Mouse (Mus musculus) stomach, postnatal 0 days (tissue): ENCODE results near the gene Icosl. TPM values are rescaled to one million over a fixed set of nuclear protein-coding genes. Genes with fewer than 3 reads are reported as not detected.

Source experiments
- ATAC-seq: fragments of 200-750 bp; cut with Nextera tagmentation; 2 replicates; pipeline ENCODE4 v1.8.0; 2017; ENCODE audit not compliant: low FRiP score, low TSS enrichment
- DNase-seq: peaks from one replicate; pipeline ENCODE4 v3.0.0-alpha.2; 2016; ENCODE audit warnings: low spot score
- H3K27ac ChIP-seq: fragments of 300-500 bp; sonication (generic); replicated peaks from 2 replicates; pipeline ENCODE4 v1.5.1; 2014; ENCODE audit warnings: mild to moderate bottlenecking, control low read depth
- H3K27me3 ChIP-seq: fragments of 300-500 bp; sonication (generic); 2 replicates; pipeline ENCODE4 v1.6.1; 2014; ENCODE audit warnings: low read length; ENCODE audit not compliant: control insufficient read depth, insufficient read depth
- H3K36me3 ChIP-seq: fragments of 300-500 bp; sonication (generic); 2 replicates; pipeline ENCODE4 v1.6.1; 2014; ENCODE audit warnings: low read length, mixed read lengths; ENCODE audit not compliant: control insufficient read depth, insufficient read depth
- H3K4me1 ChIP-seq: fragments of 300-500 bp; sonication (generic); replicated peaks from 2 replicates; pipeline ENCODE4 v1.6.1; 2014; ENCODE audit warnings: antibody characterized with exemption; ENCODE audit not compliant: control insufficient read depth, insufficient read depth
- H3K4me2 ChIP-seq: fragments of 300-500 bp; sonication (generic); replicated peaks from 2 replicates; pipeline ENCODE4 v1.6.1; 2014; ENCODE audit warnings: low read depth, mild to moderate bottlenecking, control low read depth, moderate library complexity
- H3K4me3 ChIP-seq: fragments of 300-500 bp; sonication (generic); 2 replicates; pipeline ENCODE4 v1.5.1; 2014; ENCODE audit warnings: low read depth, low read length, control low read depth
- H3K9ac ChIP-seq: fragments of 300-500 bp; sonication (generic); 2 replicates; pipeline ENCODE4 v1.6.1; 2014; ENCODE audit warnings: mild to moderate bottlenecking, low read length, control low read depth, mixed read lengths
- H3K9me3 ChIP-seq: fragments of 300-500 bp; sonication (generic); 2 replicates; pipeline ENCODE4 v1.6.1; 2016; ENCODE audit warnings: low read length; ENCODE audit not compliant: control insufficient read depth
- CTCF ChIP-seq: IDR thresholded peaks from 2 replicates; pipeline ENCODE4 v1.5.1; 2016; ENCODE audit warnings: antibody characterized with exemption, low read depth, mild to moderate bottlenecking, moderate library complexity
- EP300 ChIP-seq: optimal IDR thresholded peaks from 2 replicates; pipeline ENCODE3; 2016; ENCODE audit warnings: antibody characterized with exemption
- WGBS: fragments of 180-500 bp; shearing (Covaris S2); extraction: QIAGEN DNeasy Blood & Tissue Kit; methylation state at CpG from one replicate; pipeline ENCODE4 v1.1.7; 2014; 5-methylcytosine and 5-hydroxymethylcytosine counted together
- polyA plus RNA-seq: library from polyadenylated mRNA; unstranded; fragments of >200 nt; fragmentation: Nextera tagmentation; extraction: Ambion mirVana; gene quantifications from 2 replicates; pipeline ENCODE4 v1.2.1, GENCODE M21; 2015

Gene Icosl
- polyA plus RNA-seq, 1 experiment from 2014 or later: 4.8 TPM

DNA sequence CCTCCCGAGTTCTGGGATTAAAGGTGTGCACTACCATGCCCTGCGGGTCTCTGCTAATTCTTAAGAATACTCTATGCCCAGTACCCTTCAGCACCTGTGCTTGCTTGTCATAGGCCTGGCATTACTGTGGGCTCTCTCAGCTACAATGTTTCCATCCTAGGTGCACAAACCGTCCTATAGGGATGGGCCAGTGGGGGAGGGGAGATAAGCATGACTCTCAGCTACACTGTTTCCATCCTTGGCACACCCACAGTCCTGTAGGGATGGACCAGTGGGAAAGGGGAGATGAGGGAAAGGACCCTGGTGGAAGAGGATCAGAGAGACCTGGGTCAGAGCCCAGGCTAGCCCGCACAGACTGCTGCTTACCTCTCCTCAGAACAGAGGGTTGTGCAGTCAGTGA lies 32.0 kb upstream of the Icosl start:
- no peak for DNase-seq
- Histone ChIP-seq H3K4me3 (no peak overlapping the region), H3K27ac (no peak overlapping the region), H3K9ac (no peak overlapping the region), H3K9me3 (no peaks in the 10 kb centered on the region), H3K36me3 (no peaks in the 10 kb centered on the region), H3K27me3 (no peaks in the 10 kb centered on the region), H3K4me2 (no peak overlapping the region), H3K4me1 (no peaks in the 10 kb centered on the region)
- WGBS: 77% methylated on average over 4 of the region's 4 CpGs
- ATAC-seq: no peak
- TF ChIP-seq CTCF (no peak), EP300 (no peak)

DNA sequence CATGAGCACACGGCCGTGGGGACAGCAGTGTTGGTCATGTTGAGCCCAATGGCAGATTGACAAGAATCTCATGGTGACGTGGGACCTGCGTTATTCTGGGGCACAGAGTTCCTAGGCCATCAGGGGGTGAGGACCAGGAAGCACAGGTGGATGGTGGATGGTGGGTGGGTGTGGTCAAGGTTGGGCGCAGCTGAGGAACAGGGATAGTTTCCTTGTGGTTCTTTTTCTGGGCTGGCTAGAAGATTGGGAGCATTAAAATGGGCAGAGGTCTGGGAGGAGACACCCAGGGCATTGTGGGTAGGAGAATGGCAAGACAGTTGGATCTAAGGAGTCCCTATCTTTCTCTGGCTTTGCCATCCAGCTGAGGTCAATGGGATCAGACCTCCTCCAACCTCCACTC lies 27.5 kb upstream of the Icosl start, which contains the start of gene Dnmt3l:
Gene Dnmt3l, plus strand, starts transcription at position 301 of the 400 bp plus-strand sequence.
- no peak within 1 kb of the TSS for H3K27ac ChIP-seq
- H3K27me3 ChIP-seq: no peaks in the 10 kb centered on the region
- TF ChIP-seq CTCF: no peak
- no peak for TF ChIP-seq EP300
- no peaks in the 10 kb centered on the region for H3K36me3 ChIP-seq
- ATAC-seq (no peak), DNase-seq (no peak)
- H3K4me1 ChIP-seq: peaks cover 2% of the 10 kb centered on the region; the same call in 1 of the 2 replicates
- H3K4me2 ChIP-seq: no peak within 1 kb of the TSS
- WGBS: 95% methylated on average over 5 of the region's 5 CpGs
- H3K4me3 ChIP-seq: no peak within 1 kb of the TSS
- no peak within 1 kb of the TSS for H3K9ac ChIP-seq
- no peaks in the 10 kb centered on the region for H3K9me3 ChIP-seq

DNA sequence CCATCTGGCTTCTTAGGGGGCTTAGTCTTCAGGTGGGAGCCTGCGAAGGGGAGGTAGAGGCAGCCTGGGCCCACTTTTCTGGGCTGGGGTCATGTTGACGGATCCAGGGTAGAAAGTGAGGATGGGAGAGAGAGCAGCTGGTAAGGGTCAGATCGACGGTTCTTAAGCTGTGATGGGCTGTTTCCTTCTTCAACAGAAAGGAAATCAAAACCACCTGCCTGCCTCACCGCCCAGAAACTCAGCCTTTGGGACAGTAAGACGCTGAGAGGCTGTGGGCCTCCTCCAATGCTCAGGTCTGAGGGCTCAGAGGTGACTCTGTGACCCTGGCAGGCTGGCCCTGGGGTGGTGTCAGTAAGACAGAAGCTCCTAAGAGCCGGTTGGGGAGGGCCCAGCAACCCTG lies 27.0 kb upstream of the Icosl start:
- DNase-seq: no peak
- H3K4me2 ChIP-seq: no peak overlapping the region
- ATAC-seq: no peak

DNA sequence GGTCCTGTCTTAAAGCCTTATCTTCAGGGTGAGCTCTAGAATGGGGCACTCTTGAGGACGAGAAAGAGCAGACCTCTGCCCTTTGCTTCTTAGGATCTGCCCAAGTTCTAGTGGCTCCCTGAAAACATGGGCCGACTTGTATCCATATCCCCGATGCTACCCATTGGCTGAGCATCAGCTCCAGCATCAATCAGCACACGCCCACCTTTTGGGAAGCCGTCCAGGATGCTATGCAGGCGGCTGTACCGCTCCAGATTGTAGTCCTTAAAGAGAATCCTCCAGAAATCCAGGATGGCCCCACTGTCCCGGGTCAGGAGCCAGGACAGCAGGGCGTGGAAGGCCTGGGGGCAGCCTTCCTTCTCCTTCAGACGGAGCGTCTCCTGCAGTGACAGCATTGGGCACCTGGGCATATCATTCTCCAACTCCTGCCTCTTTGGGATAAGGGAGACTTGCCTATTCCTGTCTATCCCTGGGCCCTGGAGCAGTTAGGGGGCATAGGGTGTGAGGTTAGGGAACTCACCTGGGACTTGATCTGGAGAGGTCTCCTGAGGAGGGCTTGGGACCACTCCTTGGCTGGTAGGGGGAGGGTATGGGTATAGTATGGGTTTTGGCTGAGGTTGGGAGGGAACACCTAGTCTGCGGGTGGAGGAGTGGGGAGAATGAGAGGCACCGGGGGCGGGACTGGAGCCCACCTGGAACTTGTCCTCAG lies 26.3 kb upstream of the Icosl start:
- no peaks in the 10 kb centered on the region for H3K36me3 ChIP-seq
- no peaks in the 10 kb centered on the region for H3K27me3 ChIP-seq
- ATAC-seq: peak; percentile 22; the same call in 1 of the 2 replicates
- no peak overlapping the region for H3K9ac ChIP-seq
- DNase-seq: no peak
- H3K4me1 ChIP-seq: peaks cover 2% of the 10 kb centered on the region; the same call in 1 of the 2 replicates
- 50% methylated on average over 14 of the region's 14 CpGs for WGBS
- 0 out of 2 replicates have a peak overlapping the region, but pooled peaks have one; percentile 2 for H3K4me3 ChIP-seq
- no peak overlapping the region for H3K27ac ChIP-seq
- H3K9me3 ChIP-seq: no peaks in the 10 kb centered on the region
- peak overlapping the region; percentile 40 for H3K4me2 ChIP-seq
- no peak for TF ChIP-seq CTCF

More for the DNA sequence above, 27.0 kb upstream of the Icosl start:
- Histone ChIP-seq H3K4me3 (no peak overlapping the region), H3K27me3 (no peaks in the 10 kb centered on the region), H3K9me3 (no peaks in the 10 kb centered on the region), H3K36me3 (no peaks in the 10 kb centered on the region), H3K4me1 (peaks cover 2% of the 10 kb centered on the region; the same call in 1 of the 2 replicates), H3K9ac (no peak overlapping the region), H3K27ac (no peak overlapping the region)
- WGBS: 81% methylated on average over 7 of the region's 7 CpGs
- TF ChIP-seq EP300: no peak
- TF ChIP-seq CTCF: no peak

DNA sequence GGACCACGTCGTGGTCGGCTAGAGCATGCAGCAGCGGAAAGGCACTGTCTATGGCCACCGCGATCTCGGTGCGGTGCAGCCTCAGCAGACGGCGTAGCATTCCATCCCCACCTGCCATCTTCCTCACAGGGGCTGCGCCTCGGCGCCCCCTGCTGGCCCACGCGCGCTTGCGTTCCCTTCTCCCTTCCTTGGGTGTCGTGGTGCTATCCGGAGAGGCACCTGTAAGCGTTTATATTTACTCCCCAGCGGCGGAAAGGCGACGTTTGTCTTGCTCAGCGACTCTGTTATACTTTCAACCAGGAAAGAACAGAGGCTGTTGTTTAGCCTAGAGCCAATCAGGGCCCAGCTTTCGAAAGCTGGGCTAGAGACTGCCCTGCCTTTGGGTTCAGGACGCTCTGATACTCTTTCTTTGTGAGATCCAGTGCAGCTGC lies 25.7 kb upstream of the Icosl start, which contains the start of gene Aire:
Gene Aire, minus strand, starts transcription at position 205 of the 431 bp plus-strand sequence.
- Histone ChIP-seq H3K4me1 (peaks cover 2% of the 10 kb centered on the region; the same call in 1 of the 2 replicates), H3K27me3 (no peaks in the 10 kb centered on the region), H3K9ac (peak within 1 kb of the TSS; percentile 2; the same call in 1 of the 2 replicates), H3K4me2 (peak within 1 kb of the TSS; percentile 40), H3K4me3 (0 out of 2 replicates have a peak within 1 kb of the TSS, but pooled peaks have one; percentile 2), H3K36me3 (no peaks in the 10 kb centered on the region), H3K27ac (0 out of 2 replicates have a peak within 1 kb of the TSS, but pooled peaks have one; percentile 24), H3K9me3 (no peaks in the 10 kb centered on the region)
- WGBS: under 1% methylated on average over 27 of the region's 27 CpGs
- TF ChIP-seq EP300: no peak
- TF ChIP-seq CTCF: peak; percentile 89
- DNase-seq (peak; percentile 80), ATAC-seq (peak; percentile 83)

DNA sequence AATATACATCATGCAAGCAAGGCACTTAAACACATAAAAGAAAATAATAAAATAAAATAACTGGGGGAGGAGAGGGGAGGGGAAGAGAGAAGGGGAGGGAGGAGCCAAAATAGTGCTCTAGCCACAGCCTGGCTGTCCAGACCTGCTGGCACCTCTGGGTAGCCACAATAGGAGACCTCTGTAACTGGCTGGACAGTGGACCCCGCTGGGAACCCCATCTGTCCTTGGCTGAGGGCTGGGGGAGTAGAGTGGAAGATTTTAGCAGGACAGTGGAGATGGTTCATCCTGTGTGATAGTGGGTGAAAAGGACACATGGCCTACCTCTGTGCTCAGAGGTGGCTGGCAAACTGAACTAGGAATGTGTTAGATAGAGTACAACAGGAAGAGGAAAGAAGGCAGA lies 24.6 kb upstream of the Icosl start:
- Histone ChIP-seq H3K27me3 (no peaks in the 10 kb centered on the region), H3K27ac (no peak overlapping the region), H3K9me3 (no peaks in the 10 kb centered on the region), H3K9ac (no peak overlapping the region), H3K4me2 (no peak overlapping the region), H3K36me3 (no peaks in the 10 kb centered on the region), H3K4me3 (no peak overlapping the region), H3K4me1 (peaks cover 2% of the 10 kb centered on the region; the same call in 1 of the 2 replicates)
- ATAC-seq: no peak
- TF ChIP-seq CTCF (no peak), EP300 (no peak)
- DNase-seq: no peak
- WGBS: 91% methylated on average over 1 of the region's 1 CpGs
